Mouse (Mus musculus) liver, embryonic 13.5 days (tissue): ENCODE results near the gene Spout1. TPM values are rescaled to one million over a fixed set of nuclear protein-coding genes. Genes with fewer than 3 reads are reported as not detected.
A peak's percentile ranks its signal among the peaks of the same experiment; 100 is the strongest.

Experiments
- ATAC-seq: fragments of 200-750 bp; cut with Nextera tagmentation; 2 replicates; pipeline ENCODE4 v1.8.0; 2017; ENCODE audit warnings: low read depth, mild to moderate bottlenecking, moderate number of reproducible peaks, moderate library complexity
- DNase-seq: peaks from one replicate; pipeline ENCODE4 v3.0.0; 2022
- H3K27ac ChIP-seq: fragments of 300-500 bp; sonication (generic); 2 replicates; pipeline ENCODE4 v1.5.1; 2015; ENCODE audit warnings: moderate library complexity, mild to moderate bottlenecking, inconsistent platforms
- H3K27me3 ChIP-seq: fragments of 300-500 bp; sonication (generic); 2 replicates; pipeline ENCODE4 v1.6.1; 2015; ENCODE audit warnings: mild to moderate bottlenecking, inconsistent platforms
- H3K36me3 ChIP-seq: fragments of 300-500 bp; sonication (generic); 2 replicates; pipeline ENCODE4 v1.6.1; 2015; ENCODE audit warnings: mild to moderate bottlenecking, inconsistent platforms
- H3K4me1 ChIP-seq: fragments of 300-500 bp; sonication (generic); replicated peaks from 2 replicates; pipeline ENCODE4 v1.6.1; 2015; ENCODE audit warnings: inconsistent platforms
- H3K4me2 ChIP-seq: fragments of 300-500 bp; sonication (generic); 2 replicates; pipeline ENCODE4 v1.6.1; 2015; ENCODE audit warnings: inconsistent platforms, mild to moderate bottlenecking, moderate library complexity
- H3K4me3 ChIP-seq: fragments of 300-500 bp; sonication (generic); replicated peaks from 2 replicates; pipeline ENCODE4 v1.5.1; 2015; ENCODE audit warnings: mild to moderate bottlenecking, inconsistent platforms
- H3K9ac ChIP-seq: fragments of 300-500 bp; sonication (generic); 2 replicates; pipeline ENCODE4 v1.6.1; 2015; ENCODE audit warnings: mild to moderate bottlenecking, inconsistent platforms
- H3K9me3 ChIP-seq: fragments of 300-500 bp; sonication (generic); replicated peaks from 2 replicates; pipeline ENCODE4 v1.6.1; 2016; ENCODE audit warnings: inconsistent platforms
- WGBS: fragments of 180-500 bp; shearing (Covaris S2); methylation state at CpG from one replicate; pipeline ENCODE4 v1.1.7; 2015; ENCODE audit not compliant: insufficient replicate concordance; 5-methylcytosine and 5-hydroxymethylcytosine counted together
- polyA plus RNA-seq: library from polyadenylated mRNA; unstranded; fragments of >200 nt; fragmentation: Nextera tagmentation; extraction: Ambion mirVana; gene quantifications from 2 replicates; pipeline ENCODE4 v1.2.1, GENCODE M21; 2015

The Spout1 gene
- polyA plus RNA-seq, 1 experiment from 2014 or later, result 40.5 TPM

DNA sequence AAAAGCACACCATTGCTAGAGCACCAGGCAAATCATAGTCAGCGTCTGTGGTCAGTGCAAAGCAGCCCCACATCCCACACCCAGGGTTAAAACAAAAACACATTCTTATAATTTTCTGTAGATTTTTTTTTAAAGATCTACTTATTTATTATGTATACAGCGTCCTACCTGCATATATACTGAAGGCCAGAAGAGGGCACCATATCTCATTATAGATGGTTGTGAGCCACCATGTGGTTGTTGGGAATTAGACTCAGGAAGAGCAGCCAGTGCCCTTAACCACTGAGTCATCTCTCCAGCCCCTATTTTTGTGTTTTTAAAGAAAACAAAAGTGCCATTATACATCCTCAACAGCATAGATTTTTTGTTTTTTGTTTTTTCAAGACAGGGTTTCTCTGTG, 49.5 kb downstream of the Spout1 start:
- Histone ChIP-seq H3K27me3 (no peaks in the 10 kb centered on the region), H3K4me1 (peaks cover 30% of the 10 kb centered on the region), H3K36me3 (no peaks in the 10 kb centered on the region), H3K9ac (no peak overlapping the region), H3K9me3 (no peaks in the 10 kb centered on the region), H3K4me3 (no peak overlapping the region), H3K27ac (no peak overlapping the region), H3K4me2 (no peak overlapping the region)
- no peak for ATAC-seq
- DNase-seq, result no peak
- 28% methylated on average over 2 of the region's 2 CpGs for WGBS

DNA sequence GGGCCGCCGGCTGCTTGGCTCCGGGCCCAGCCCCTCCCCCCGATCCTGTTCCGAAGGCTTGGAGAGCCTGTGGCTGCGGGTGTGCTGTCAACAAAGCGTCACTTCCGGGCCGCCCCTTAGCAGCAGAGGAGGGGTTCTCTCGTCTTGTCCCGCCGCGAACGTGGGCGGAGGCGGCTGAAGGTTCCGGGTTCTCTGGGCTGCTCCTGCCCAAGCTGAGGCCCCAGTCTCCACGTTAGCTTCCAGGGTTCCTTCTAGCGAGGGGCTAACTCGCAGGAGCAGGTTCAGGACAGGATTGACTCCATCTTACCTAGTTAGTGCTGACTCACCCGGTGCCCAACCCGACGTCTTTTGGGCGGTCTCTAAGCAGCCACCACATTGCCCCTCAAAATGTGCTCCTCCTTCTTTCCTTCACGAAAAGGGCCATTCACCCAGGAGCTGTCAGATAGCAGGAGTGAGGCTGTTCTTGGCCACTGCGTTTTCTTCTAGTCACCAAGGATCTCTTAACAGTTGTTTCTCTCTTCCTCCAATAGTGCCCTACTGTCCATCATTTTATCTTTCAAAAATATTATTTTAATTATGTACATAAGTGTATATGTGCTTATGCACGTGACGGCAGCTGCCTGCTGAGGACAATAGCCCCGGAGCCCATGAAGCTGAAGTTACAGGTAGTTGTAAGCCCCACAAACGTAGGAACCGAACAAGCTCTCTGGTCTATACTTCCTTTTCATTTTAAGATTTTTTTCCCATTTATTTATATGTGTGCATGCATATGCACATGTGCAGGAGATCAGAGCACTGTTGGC, 53.6 kb downstream of the Spout1 start, which contains the start of gene Zer1:
TSS of gene Zer1 (minus strand) at position 114 of the 803 bp plus-strand sequence.
- ATAC-seq (peak; percentile 98), DNase-seq (peak; percentile 88)
- Histone ChIP-seq H3K4me3 (peak within 1 kb of the TSS; percentile 91), H3K27me3 (no peaks in the 10 kb centered on the region), H3K4me1 (peaks cover 30% of the 10 kb centered on the region), H3K36me3 (0 out of 2 replicates have a peak, but pooled peaks cover 2% of the 10 kb centered on the region), H3K9ac (peak within 1 kb of the TSS; percentile 89), H3K27ac (peak within 1 kb of the TSS; percentile 92), H3K9me3 (no peaks in the 10 kb centered on the region), H3K4me2 (peak within 1 kb of the TSS; percentile 95)
- 11% methylated on average over 31 of the region's 31 CpGs for WGBS

DNA sequence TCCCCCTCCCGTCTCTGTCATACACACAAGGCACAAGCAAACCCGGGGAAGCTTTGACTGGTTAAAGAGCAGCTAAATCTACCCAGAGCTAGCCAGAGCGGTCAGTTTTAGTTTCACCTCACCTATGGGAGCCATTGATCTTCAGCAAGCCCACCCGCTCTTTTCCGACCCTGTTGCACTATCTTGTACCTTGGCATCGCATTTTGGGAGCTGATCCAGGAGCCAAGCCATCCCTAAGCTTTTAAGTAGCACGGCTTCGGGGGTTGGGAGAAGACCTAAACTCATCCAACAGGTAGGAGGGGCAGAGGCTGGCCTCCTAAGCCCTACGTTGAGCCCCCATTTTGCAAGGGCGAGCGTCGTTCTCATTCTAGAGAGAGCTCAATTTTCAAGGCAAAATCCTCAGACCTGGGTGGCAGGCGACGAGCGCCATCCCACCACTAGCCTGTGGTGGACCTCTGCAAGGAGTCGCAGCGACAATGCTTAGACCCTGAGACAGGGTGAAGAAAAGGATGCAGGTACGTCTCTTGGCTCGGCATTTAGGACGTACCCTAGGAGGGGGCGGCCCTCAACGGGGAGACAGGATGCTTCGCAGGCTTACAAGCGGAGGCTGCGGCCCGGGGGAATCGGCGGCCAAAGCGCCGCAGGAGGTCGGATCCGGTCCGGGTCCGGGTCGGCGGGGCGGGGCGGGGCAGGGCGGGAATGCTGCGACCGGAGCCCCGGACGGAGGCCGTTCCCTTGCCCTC, 54.4 kb downstream of the Spout1 start:
- Histone ChIP-seq H3K9ac (peak overlapping the region; percentile 89), H3K27me3 (no peaks in the 10 kb centered on the region), H3K4me3 (peak overlapping the region; percentile 91), H3K4me1 (peaks cover 28% of the 10 kb centered on the region), H3K9me3 (no peaks in the 10 kb centered on the region), H3K27ac (peak overlapping the region; percentile 92), H3K4me2 (peak overlapping the region; percentile 95), H3K36me3 (0 out of 2 replicates have a peak, but pooled peaks cover 2% of the 10 kb centered on the region)
- 2% methylated on average over 44 of the region's 44 CpGs for whole genome bisulfite sequencing
- DNase-seq, result no peak
- no peak; the same call in none of the 2 replicates for ATAC-seq

Other genes with a start within 250 kb of the Spout1 start
- 29.8 and 33.7 TPM in 2 replicates for gene Gle1, start 243.0 kb downstream of the Spout1 start, polyA plus RNA-seq
- gene Sptan1, start 212.9 kb downstream of the Spout1 start, polyA plus RNA-seq, result 10.9 and 11.3 TPM in 2 replicates
- gene Wdr34, start 129.6 kb downstream of the Spout1 start, polyA plus RNA-seq, result 9.9 and 10.7 TPM in 2 replicates
- gene Set, start 121.1 kb downstream of the Spout1 start, polyA plus RNA-seq, result 317 and 337 TPM in 2 replicates
- 3.1 and 3.2 TPM in 2 replicates for gene Pkn3, start 100.8 kb downstream of the Spout1 start, polyA plus RNA-seq
- gene Zdhhc12, start 84.8 kb downstream of the Spout1 start, polyA plus RNA-seq, result 22.8 and 23.9 TPM in 2 replicates
- gene Zer1, start 53.9 kb downstream of the Spout1 start, polyA plus RNA-seq, result 2.2 and 2.6 TPM in 2 replicates
- gene Tbc1d13, start 44.7 kb downstream of the Spout1 start, polyA plus RNA-seq, result 2.8 and 3.7 TPM in 2 replicates
- 14.2 and 15.6 TPM in 2 replicates for gene Endog, start 7.0 kb downstream of the Spout1 start, polyA plus RNA-seq
- gene Kyat1, start 27.4 kb upstream of the Spout1 start, polyA plus RNA-seq, result 9.7 and 10.1 TPM in 2 replicates
- gene Lrrc8a, start 59.3 kb upstream of the Spout1 start, polyA plus RNA-seq, result 11.9 and 12.5 TPM in 2 replicates
- 0.05 and 0.07 TPM in 2 replicates for gene Gm28035, start 62.1 kb upstream of the Spout1 start, polyA plus RNA-seq
- 8.1 and 8.9 TPM in 2 replicates for gene Phyhd1, start 87.7 kb upstream of the Spout1 start, polyA plus RNA-seq
- 0.82 TPM in 1 of 2 replicates, not detected in the other for gene Gm28038, start 102.6 kb upstream of the Spout1 start, polyA plus RNA-seq
- 14.0 and 14.4 TPM in 2 replicates for gene Dolk, start 107.9 kb upstream of the Spout1 start, polyA plus RNA-seq
- 15.5 and 20.0 TPM in 2 replicates for gene Nup188, start 107.9 kb upstream of the Spout1 start, polyA plus RNA-seq
- gene Sh3glb2, start 180.9 kb upstream of the Spout1 start, polyA plus RNA-seq, result 20.9 and 21.3 TPM in 2 replicates
- gene Miga2, start 185.8 kb upstream of the Spout1 start, polyA plus RNA-seq, result 8.5 and 10.0 TPM in 2 replicates
- gene Dolpp1, start 213.8 kb upstream of the Spout1 start, polyA plus RNA-seq, result 20.3 and 21.3 TPM in 2 replicates
- 20.5 and 23.9 TPM in 2 replicates for gene Crat, start 237.4 kb upstream of the Spout1 start, polyA plus RNA-seq
- 142 and 147 TPM in 2 replicates for gene Ptpa, start 237.6 kb upstream of the Spout1 start, polyA plus RNA-seq